Mouse (Mus musculus): Measurements from ENCODE around the gene Gm15093. TPM values are rescaled to one million over a fixed set of nuclear protein-coding genes. Genes with fewer than 3 reads are reported as not detected.
"Not testable (repeated sequence)": the region's sequence is repeated elsewhere in the genome, so short reads cannot be mapped to it uniquely, and the experiment has no call there.

The Gm15093 gene
- total RNA-seq (2021): not detected
- long read RNA-seq: 0 reads

- DNase-seq (ENCODE audit: low spot score in 2 of 2): not testable (repeated sequence)
Observed at GRCm38 (mm10) chrX:149272077-149272476, at the start of gene Gm15093. TSS of gene Gm15093 (plus strand) at chrX:149272377.

Other genes with a start within 250 kb of the Gm15093 start
- gene Ott, start 198.1 kb upstream of the Gm15093 start, total RNA-seq (2021): not detected
- gene Gm15085, start 175.2 kb downstream of the Gm15093 start, total RNA-seq (2021): not detected

Measured in layer of hippocampus, adult 18-20 months (tissue).